ENCODE assay signal across 8 mouse cellular contexts in genomic region chr13:31792480-31793132, GRCm38 (mm10). TPM values are rescaled to one million over a fixed set of nuclear protein-coding genes. Genes with fewer than 3 reads are reported as not detected.
DNase-seq lines count a peak whose midpoint lies in the region; ATAC-seq and TF ChIP-seq lines count a peak whose summit lies in the region.

No protein-coding gene starts in this region.

- no peak for ATAC-seq in heart, embryonic 15.5 days (replicated peaks; ENCODE audit: insufficient number of reproducible peaks, insufficient read depth, low FRiP score, low read depth)
- ATAC-seq in stomach, embryonic 16.5 days (ENCODE audit: insufficient read depth, low FRiP score) = no peak

- H3K9me3 ChIP-seq in ES-Bruce4 (replicated peaks; ENCODE audit: control insufficient read depth, insufficient read depth, low read length, poor library complexity, severe bottlenecking) = no peaks in the 10 kb centered on the region
- H3K9me3 ChIP-seq in heart, embryonic 15.5 days (replicated peaks) = no peaks in the 10 kb centered on the region
- no peaks in the 10 kb centered on the region for H3K9me3 ChIP-seq in stomach, embryonic 16.5 days (replicated peaks; ENCODE audit: control insufficient read depth, low read length)

- TF ChIP-seq POLR2A in ES-Bruce4 (IDR thresholded peaks at IDR 0.05; ENCODE audit: insufficient read depth, low read length) = no peak

- no peak overlapping the region for H3K4me3 ChIP-seq in gastrocnemius, adult 2 months
- H3K4me3 ChIP-seq in ES-Bruce4 (ENCODE audit: low read depth, low read length) = no peak overlapping the region
- peak overlapping the region; percentile 35 for H3K4me3 ChIP-seq in heart, embryonic 15.5 days
- H3K4me3 ChIP-seq in stomach, embryonic 16.5 days (replicated peaks; ENCODE audit: low read length) = peak overlapping the region; percentile 15

- H3K27ac ChIP-seq in gastrocnemius, adult 2 months = no peak overlapping the region
- no peak overlapping the region for H3K27ac ChIP-seq in ES-Bruce4 (ENCODE audit: insufficient read depth, low read length)
- H3K27ac ChIP-seq in heart, embryonic 15.5 days = no peak overlapping the region
- H3K27ac ChIP-seq in stomach, embryonic 16.5 days (ENCODE audit: low read length) = no peak overlapping the region

- TF ChIP-seq EP300 in ES-Bruce4 (IDR thresholded peaks at IDR 0.05; ENCODE audit: insufficient read depth, low read depth, low read length) = no peak

- 9% methylated on average over 17 of the region's 17 CpGs for WGBS in heart, embryonic 15.5 days
- 9% methylated on average over 17 of the region's 17 CpGs for WGBS in stomach, embryonic 16.5 days

- peak; percentile 47 for DNase-seq in gastrocnemius, adult 2 months
- DNase-seq in gastrocnemius, adult 8-10 months (ENCODE audit: low spot score in 2 of 2) = no peak
- peak; percentile 82 for DNase-seq in embryo, embryonic 10 days (ENCODE audit: low spot score)
- DNase-seq in kidney, postnatal 14 days = peak; percentile 54
- DNase-seq in lung, postnatal 25 days (ENCODE audit: low spot score) = peak; percentile 23

- H3K4me2 ChIP-seq in heart, embryonic 15.5 days = peak overlapping the region; percentile 57
- peak overlapping the region; percentile 47 for H3K4me2 ChIP-seq in stomach, embryonic 16.5 days (ENCODE audit: low read depth, low read length)

- intact Hi-C loops in gastrocnemius, adult 2 months (cut with DNase I) = loop anchor here (2.0 kb wide), 2 partner anchors 618 to 888 kb away; no protein-coding TSS in a partner anchor

- no peaks in the 10 kb centered on the region for H3K4me1 ChIP-seq in ES-Bruce4 (ENCODE audit: control insufficient read depth, insufficient read depth, low read length)
- peaks cover 3% of the 10 kb centered on the region; the same call in 1 of the 2 replicates for H3K4me1 ChIP-seq in heart, embryonic 15.5 days (replicated peaks)
- 0 out of 2 replicates have a peak, but pooled peaks cover 1% of the 10 kb centered on the region for H3K4me1 ChIP-seq in stomach, embryonic 16.5 days (ENCODE audit: control insufficient read depth, insufficient read depth, low read length)

- no peaks in the 10 kb centered on the region for H3K36me3 ChIP-seq in ES-Bruce4 (ENCODE audit: control insufficient read depth, insufficient read depth, low read length, poor library complexity, severe bottlenecking)
- no peaks in the 10 kb centered on the region for H3K36me3 ChIP-seq in heart, embryonic 15.5 days
- no peaks in the 10 kb centered on the region for H3K36me3 ChIP-seq in stomach, embryonic 16.5 days (ENCODE audit: control insufficient read depth, insufficient read depth, low read length)

- no peaks in the 10 kb centered on the region for H3K27me3 ChIP-seq in ES-Bruce4 (ENCODE audit: control insufficient read depth, insufficient read depth, low read length, poor library complexity, severe bottlenecking)
- H3K27me3 ChIP-seq in heart, embryonic 15.5 days = peaks cover 16% of the 10 kb centered on the region; the same call in 1 of the 2 replicates
- H3K27me3 ChIP-seq in stomach, embryonic 16.5 days (ENCODE audit: control insufficient read depth, insufficient read depth, low read length) = peaks cover 8% of the 10 kb centered on the region

- H3K9ac ChIP-seq in ES-Bruce4 (ENCODE audit: low read depth, poor library complexity, severe bottlenecking) = no peak overlapping the region
- no peak overlapping the region for H3K9ac ChIP-seq in heart, embryonic 15.5 days
- H3K9ac ChIP-seq in stomach, embryonic 16.5 days (ENCODE audit: low read length) = no peak overlapping the region

- no peak for TF ChIP-seq CTCF in gastrocnemius, adult 2 months (IDR thresholded peaks at IDR 0.05)
- peak; percentile 75 for TF ChIP-seq CTCF in ES-Bruce4 (IDR thresholded peaks at IDR 0.05; ENCODE audit: low read depth, low read length)

RNA-seq across cellular contexts. Expression of gene Foxc1, which starts 13.8 kb away (rescaled TPM):
- total RNA-seq in gastrocnemius, adult 2 months (2021) = under 1 TPM; 0.73 to 0.74 TPM
- under 1 TPM; 0.39 to 0.83 (median 0.65) TPM for total RNA-seq in gastrocnemius, adult 8-10 months (2022)
- 0.26 and 0.34 TPM in 2 replicates for polyA plus RNA-seq in ES-Bruce4 (2011; ENCODE audit: insufficient read depth, insufficient read length, low read depth, missing spikeins)
- polyA plus RNA-seq in heart, embryonic 15.5 days (2015; fragmentation: Nextera tagmentation; extraction: Ambion mirVana) = 1.9 and 2.2 TPM in 2 replicates
- 0.12 and 0.14 TPM in 2 replicates for polyA plus RNA-seq in stomach, embryonic 16.5 days (2015; fragmentation: Nextera tagmentation; extraction: Ambion mirVana)

Comparison
In these comparisons a context has a peak if more than half of its experiments do, and no peak if none do; other contexts are left out.
1. DNase-seq: peak in gastrocnemius, adult 2 months (single experiment), embryo, embryonic 10 days (single experiment), kidney, postnatal 14 days (single experiment) and lung, postnatal 25 days (single experiment); none in gastrocnemius, adult 8-10 months (0 of 2).
2. H3K4me3 ChIP-seq: peak in heart, embryonic 15.5 days (single experiment) and stomach, embryonic 16.5 days (single experiment); none in gastrocnemius, adult 2 months (single experiment) and ES-Bruce4 (single experiment).